Mouse (Mus musculus): Measurements from ENCODE around the gene Tchp.

Tchp gene

DNA sequence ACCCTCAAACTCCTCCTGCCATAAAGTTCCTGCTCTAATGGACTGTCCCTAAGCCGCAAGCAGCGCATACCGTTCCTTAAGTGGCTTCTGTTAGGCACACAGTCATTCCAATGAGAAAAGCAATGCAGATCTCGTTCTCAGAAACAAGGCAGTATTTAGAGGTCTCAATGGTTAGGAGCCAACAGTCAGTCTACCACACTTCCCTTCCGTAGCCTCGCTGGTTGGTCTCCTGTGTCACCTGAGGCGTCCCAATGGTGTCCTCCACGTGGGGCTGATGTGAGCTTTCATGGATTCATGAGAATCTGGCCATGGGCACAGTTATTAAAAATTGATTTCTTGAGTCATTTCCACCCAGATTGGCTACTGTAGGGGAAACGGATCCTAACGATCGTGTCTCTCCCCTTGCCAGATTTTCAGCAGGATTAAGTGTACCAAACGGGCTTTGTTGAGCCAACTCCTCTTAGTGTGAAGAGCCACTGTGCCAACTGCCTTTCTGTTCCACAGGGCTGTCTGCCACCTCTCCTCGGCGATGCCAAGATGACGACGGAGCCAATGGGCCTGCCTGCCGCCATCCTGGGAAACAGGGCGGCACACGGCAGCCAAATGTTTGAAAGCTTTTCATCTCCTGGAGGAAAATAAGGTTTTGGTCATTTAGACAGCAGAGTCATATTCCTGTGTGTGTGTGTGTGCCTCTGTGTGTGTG, 9.4 kb upstream of the Tchp start:
- DNase-seq (ENCODE audit: low spot score): no peak

DNA sequence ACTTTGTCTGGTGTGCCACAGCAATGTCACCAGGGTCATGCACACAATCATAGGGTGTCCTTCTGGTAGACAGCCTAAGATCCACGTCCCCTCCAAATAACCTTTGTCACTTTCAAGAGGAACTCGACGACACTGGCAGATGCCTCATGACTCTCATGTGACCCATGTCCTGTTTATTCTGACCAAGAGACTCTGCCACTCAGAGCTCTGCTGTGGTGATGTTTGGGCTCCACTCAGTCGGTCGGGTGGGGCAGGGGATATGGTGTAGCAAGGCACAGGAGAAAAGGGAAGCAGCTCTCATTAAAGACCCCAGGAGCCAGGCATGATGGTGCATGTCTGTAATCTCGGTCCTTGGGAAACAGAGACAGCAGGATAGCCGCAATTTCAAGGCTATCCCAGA, 8.5 kb upstream of the Tchp start:
- no peak for DNase-seq (ENCODE audit: low spot score)

DNA sequence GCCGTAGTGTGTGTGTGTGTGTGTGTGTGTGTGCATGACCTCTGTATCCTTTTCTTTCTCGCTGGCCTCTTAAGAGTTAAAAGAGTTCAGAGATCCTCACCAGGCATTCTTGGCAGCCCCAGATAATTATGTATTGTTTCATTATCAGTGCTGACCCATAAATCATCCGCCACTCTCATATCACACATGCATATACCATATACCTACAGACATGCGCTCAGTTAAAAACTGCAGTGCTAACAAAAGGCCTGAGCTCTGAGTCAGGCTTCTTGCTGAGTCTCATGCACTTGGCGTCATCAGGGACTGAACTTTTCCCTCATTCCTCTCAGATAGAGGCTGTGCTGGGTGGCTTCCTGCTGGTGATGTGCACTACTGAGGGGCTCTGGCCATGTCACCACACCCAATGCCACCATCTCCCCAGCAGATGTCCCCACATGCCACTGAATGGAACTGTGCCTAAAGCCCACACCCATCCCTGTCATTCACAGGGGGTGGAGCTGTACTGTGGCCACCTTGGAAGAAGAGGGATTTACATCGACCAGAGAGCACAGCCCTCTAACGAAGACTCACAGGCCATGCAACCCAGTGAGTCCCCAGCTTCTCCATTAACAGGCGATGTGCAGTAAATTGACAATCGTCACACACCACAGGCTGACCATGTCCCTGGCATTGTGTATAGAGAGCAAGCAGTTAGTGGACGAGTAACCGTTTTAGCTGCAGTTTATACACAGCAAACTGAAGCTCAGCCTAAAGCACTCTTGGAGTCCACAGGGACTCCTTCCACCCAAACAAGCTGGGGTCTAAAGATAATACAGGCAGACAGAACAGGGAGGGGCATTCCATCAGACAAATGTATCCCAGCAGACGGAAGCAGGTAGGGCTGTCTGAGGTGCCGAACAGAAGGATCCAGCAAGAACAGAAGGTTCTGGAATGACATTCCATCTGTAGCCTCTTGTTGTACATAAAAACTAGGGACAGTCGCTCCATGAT, 4.9 kb upstream of the Tchp start:
- no peak for DNase-seq (ENCODE audit: low spot score)

DNA sequence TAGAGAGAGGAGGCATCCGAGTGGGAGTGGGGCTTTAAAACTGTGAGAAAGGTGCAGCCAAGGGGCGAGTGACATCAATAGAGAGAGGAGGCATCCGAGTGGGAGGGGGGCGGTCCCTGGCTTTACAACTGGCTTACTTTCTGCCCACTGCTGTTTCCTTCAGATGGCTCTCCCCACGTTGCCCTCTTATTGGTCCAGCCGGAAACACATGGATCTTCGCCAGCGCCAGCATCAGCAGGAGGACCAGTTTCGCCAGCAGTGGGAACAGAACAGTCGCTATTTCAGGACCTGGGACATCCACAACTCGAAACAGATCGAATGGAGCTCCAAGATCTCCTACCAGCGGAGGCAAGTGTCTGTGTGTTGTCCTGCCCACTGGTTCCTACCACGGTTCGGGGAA, 931 bp downstream of the Tchp start:
- DNase-seq (ENCODE audit: low spot score): no peak

DNA sequence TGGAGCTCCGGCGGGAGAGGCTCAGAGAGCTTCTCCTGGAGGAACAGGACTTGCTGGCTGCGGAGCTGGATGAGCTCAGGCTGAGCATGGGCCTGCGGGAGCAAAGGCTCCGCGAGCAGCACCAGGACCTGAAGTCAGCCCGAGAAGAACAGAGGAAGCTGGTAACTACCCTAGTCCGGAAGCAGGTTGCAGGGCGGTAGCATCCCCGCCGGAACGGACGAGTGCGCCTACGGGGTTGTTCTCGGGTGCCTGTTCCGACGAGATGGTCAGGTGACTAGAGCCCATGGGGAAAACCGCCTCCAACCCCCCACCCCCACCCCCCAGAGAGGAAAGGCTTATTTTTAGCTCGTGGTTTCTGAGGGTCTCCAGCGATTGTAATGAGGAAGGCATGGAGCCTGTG, 1.8 kb downstream of the Tchp start:
- no peak for DNase-seq (ENCODE audit: low spot score)

DNA sequence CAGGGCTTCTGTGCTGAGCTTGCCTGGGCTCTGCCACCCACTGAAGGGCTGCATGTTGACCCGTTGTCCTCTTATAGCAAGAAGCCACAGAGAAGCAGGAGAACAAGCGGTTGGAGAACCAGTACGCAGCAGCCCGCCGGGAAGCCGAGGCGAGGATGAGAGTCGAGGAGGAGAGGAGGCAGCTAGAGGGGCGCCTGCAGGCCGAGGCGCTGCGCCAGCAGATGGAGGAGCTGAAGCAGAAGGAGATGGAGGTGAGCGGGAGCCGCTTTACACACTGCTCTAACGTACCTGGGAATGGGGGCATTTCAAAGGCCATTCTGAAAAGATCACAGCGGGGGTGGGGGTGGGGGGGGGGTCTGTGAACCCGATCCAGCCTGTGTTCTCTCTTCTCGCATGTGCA, 7.0 kb downstream of the Tchp start:
- no peak for DNase-seq (ENCODE audit: low spot score)

DNA sequence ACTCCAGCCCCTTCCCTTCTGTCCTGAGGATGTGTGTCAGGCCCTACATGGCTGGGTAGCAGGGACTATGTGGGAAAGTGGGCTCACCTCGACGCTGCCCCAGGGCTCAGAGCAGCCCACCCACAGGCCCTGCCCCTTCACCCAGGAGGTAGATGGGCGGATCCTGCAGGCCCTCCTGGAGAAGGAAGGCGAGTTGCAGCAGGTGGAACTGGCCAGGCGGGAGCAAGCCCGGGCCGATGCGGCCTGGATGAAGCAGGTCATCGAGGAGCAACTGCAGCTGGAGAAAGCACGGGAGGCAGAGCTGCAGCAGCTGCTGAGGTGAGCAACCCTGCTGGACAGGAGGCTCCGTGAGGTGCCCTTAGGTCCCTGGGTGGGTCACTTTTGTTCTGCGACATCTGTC, 9.7 kb downstream of the Tchp start:
- no peak for DNase-seq (ENCODE audit: low spot score)

DNA sequence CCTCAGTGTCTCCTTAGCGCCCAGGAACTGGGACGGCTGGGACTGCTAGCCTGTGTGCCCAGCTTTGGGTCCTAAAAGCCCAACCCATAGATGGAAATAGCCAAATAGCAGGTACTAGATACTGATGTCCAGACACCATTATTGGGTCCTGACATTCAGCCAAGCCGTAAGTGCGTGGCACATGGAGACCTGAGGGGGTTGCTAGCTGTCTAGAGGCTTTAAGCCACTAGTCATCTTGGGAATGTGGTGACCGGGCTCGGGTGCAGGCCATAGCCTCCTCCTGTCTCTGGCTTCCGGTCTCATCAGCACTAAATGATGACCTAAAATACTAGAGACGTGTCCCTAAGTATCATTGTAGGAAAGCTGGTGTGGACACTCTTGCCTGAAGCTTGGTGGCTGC, 10.4 kb downstream of the Tchp start:
- DNase-seq (ENCODE audit: low spot score): no peak

DNA sequence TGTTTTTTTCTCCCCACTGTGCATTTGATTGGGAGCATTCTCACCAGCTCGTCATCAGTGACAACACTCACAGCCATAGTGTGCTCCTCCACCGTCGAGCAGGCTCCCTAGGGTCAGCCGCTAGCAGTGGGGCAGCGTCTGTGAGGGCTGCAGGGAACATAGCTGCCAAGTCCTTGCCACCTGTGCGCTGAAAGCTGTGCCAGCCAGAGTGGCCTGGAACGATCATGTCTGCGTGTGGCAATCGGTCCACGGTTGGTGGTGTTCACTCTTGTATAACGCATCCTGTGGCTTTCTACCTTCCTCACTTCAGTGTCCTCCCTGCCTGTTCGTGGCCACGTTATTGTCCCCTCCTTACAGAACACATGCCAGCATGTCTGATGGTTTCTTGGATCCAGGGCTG, 10.9 kb downstream of the Tchp start:
- no peak for DNase-seq (ENCODE audit: low spot score)

DNA sequence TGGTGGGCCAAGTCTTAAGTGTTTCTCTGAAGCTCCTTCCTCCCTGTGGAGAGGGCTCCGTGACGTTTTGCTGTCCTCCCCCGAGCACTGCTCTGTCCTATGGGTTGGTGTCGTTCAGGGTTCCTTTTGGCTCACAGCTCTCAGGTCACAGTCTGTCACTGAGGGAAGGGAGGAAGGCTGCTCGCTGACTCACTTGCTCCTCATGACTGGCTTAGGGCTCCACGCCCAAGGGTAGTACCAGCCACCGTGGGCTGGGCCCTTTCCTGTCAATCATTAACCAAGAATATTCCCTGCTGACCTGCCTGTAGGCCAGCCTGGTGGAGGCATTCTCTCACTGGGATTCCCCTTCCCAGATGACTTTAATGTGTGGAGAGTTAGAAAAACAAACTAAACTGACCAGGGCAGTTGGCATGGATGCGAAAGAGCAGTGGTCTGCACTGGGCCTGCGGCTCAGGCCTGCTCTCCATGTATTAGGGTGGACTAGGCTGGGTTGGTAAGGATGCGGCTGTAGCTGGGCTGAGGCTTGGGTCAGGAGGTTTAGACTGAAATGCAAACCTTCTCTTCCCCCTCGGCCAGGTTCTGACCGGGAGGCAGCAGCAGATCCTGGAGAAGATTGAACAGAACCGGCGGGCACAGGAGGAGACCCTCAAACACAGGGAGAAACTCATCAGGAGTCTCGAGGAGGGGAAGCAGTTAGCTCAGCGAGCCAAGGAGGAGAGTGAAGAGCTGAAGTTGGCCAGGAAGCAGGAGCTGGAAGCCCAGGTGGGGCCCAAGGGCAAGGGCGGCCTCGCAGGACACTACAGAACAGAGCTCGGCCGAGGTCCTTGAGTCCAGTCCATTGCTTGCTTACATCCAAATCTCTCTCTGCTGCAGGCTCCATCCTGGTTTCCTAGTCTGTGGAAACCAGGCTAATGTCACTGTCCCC, 11.7 kb downstream of the Tchp start:
- no peak for DNase-seq (ENCODE audit: low spot score)

DNA sequence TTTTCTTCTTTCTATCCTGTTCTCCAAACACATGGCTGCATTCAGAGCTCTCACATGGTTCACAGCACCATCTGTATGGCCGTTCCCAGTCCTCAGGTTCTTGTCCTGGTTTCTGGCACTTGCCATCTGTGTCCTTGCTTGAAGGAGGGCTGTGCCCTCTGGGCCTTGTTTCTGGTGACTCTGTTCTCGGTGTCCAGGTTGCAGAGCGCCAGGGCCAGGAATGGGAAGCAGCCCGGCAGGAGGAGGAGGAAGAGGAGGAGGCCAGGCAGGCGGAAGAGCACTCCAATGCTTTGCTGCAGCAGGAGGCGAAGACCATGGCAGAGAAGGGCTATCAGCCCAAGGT, 12.3 kb downstream of the Tchp start:
- DNase-seq (ENCODE audit: low spot score): no peak

DNA sequence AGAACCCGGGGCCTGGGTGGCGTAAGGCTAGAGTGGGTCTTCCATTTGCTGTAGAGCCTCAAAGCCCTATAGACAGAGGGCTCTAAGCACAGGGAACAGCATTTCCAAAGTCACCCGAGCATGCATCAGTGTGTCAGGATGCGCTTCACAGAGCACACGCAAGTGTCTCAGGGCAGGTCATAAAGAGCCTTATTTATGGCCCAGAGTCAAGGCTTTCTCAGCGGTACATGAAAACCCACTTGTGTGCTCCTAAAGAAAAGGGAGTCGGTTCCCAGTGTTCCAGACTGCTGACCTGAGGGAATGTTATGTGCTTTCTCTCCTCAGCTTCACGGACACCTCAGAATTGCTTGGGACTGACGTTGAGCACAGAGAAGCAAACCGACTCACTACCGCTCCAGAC, 13.2 kb downstream of the Tchp start:
- DNase-seq (ENCODE audit: low spot score): no peak

DNA sequence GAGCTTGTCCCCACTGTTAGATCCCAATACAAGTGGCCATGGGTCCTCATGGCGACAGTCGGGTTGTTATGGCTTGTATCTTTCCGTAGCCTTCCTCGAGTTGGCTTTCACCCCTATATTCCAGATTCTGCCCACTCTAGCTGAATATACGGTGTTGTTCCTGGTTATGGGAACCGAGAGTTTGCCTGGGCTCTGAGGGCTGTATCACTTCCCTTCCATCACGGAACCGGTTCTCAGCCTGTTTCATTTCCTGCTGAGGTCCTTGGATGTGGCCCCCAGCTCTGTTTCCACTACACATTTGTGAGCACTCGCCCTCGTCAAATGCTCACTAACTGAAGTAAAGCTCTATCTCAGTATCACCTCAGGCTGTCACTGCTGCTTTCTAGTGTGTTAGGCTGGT, 14.4 kb downstream of the Tchp start:
- DNase-seq (ENCODE audit: low spot score): no peak

DNA sequence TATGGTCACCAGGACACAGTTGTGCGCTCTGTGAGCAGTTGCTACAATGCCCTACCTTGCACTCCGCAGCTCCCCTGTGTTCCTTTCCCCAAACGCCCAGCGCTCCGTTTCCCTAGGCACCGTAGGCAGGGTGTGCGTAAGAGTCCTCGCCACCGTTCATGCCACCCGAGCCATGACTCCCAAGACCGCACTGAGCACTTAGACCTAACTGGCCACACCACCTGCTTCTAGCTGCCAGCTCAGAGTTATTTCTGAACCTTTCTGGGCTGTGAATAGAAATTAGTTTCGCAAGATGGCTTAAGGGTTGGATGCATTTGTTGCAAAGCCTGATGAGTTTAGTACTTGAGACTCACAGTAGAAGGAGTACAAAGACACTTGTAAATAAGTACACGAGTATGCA, 15.3 kb downstream of the Tchp start:
- DNase-seq (ENCODE audit: low spot score): no peak

DNA sequence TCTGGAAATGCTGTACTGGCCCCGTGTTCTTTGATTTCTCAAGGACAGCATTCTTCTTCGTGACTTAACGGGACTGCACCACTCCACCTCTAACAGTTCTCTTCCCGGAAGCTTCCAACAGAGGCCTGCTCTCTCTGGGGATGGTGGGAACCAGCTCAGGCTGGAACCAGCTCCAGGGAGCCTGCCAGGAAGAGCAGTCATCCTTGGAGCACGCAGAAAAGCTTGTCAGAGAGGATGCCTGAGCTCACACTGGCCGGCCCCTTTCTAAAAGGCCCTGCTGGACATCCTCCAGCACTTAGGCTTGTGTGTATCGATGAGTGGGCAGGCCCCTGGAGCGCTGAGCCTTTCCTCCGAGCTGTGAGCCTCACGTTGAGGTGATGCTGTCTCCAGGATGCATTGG, 20.6 kb downstream of the Tchp start:
- peak; percentile 20 for DNase-seq (ENCODE audit: low spot score)

DNA sequence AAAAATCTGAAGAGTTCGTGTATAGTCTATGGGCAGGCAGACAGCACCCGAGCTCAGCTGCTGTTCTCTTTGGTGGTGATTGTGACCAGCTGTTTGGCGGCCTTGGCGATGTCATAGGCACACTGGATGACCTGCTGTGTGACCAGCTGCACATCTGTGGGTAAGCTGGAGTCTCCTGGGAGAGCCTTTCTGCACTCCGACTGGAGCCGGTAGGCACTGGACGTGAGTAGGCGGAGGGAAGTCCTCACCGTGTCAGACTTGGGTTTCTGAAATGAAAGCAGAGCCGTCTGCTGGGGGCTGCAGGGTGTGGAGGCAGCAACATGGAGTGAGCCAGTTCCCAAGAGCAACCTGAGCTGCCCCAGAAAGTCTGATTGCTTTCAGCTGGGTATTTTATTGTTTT, 22.6 kb downstream of the Tchp start:
- no peak for DNase-seq (ENCODE audit: low spot score)

DNA sequence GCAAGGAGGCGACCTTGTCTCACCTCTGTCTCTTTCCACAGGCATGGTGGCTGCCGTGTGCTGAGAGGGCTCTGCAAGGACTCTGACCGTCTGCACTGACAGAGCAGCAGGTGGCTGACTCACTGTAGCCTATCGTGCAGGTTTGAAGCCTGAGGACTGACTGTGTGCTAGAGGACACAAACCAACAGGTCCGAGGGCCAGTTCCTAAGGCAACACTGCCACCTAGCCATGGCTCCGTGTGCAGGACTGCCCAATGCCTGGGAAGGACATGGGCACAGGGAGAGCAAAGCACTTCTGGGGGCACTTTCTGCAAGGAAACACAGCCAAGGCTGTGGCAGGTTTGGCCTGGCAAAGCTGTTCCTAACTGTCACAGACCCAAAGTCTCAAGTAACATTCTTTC, 23.9 kb downstream of the Tchp start:
- no peak for DNase-seq (ENCODE audit: low spot score)

DNA sequence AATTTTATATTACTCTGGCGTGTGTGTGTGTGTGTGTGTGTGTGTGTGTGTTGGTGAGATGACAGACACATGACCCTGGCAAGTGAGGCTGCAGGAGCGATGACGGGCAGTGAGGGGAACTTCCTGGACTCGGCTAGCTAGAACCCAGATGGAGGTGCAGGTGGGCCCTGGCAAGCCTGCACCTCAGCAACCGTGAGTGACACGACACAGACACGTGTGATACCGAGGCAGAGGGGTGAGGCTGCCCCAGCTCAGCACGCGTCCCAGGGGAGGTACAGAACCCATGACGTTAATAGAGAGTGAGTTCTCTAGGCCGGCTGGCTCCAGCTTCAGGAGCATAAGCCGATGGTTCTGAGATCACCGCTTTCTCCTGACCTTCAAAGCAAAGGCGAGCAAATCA, 24.4 kb downstream of the Tchp start:
- no peak for DNase-seq (ENCODE audit: low spot score)

DNA sequence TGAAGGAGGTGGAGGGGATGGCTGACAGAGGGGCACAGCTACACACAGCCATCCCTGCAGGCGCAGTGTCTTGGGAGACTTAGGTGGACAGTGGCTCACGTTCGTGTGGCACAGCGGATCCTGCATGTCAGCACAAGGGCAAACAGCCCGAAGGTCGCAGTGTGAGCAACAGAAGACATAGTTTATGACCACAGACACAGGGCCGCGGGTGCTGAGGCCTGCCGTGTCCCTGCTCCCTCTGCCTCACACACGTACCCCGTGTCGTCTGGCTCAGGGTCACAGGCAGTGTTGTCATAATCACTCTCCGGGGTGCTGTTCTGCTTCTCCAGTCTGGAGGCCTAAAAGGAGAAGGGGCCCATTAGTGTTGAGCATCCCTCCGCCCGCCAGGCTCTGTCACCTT, 26.0 kb downstream of the Tchp start:
- no peak for DNase-seq (ENCODE audit: low spot score)

DNA sequence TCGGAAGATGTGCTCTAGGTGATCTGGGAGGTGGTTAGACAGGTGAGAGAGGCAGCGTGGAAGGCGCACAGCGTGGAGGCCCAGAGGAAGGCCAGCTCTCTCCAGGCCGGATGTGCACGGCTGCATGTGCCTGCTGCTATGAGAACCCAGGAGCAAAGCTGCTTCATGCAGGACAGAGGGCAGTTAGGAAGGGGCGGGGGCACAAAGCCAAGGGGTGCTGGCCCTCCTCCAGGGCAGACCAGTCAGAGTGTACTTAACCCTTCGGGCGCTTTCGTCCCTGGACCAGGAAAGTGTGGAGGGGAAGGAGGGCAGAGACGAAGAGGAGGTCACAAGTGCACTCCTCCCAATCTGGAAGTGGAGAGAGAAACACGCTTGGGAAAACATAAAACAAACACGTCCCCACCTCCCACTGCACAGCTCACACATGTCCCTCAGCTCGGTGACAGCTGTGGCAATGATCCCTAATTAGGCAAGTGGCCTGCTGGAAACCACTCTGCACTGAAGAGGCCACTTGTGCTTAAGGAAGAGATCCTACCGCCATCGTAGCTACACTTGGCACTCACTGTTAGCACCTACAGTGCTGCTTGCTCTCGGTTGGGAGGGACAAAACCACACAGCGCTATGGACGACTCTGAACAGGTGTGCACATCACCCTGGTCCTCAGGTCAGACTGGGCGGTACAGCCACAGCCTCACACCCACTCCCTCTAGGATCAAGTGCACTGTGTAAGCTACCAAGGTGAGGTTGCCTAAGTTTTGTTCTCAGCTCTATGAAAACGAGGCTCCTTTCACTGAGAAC, 29.7 kb downstream of the Tchp start:
- DNase-seq (ENCODE audit: low spot score): no peak

DNA sequence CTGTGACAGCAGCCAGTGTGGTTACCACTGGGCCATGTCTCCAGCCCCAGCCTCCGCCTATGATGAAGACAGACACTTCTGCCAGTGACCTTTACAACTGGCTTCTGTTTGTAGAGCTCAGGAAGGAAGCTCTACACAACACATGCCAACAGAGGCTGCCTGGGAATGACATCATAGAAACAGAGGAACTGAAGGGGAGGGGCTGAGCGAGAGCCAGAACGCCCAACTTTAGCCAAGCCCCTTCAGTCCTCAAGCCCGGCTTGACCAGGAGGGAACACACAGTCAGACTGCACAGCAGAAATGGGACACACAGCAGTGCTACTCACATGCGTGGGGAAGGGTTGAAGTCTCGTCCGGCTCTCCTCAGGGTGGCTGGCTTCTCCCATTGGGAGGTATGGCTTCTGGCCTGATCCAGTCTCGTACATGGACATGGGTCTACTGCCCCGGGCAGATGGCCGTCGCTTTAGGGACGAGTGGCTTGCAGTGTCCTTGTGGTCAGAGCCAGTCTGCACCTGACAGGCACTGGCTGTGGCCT, 31.2 kb downstream of the Tchp start:
- DNase-seq (ENCODE audit: low spot score): no peak

Data from ovary, postnatal 14 days (tissue).